Mouse (Mus musculus) hindbrain, embryonic 16.5 days (tissue): ENCODE results near the gene Slc35d2. TPM values are rescaled to one million over a fixed set of nuclear protein-coding genes. Genes with fewer than 3 reads are reported as not detected.

Experiments
- ATAC-seq: fragments of 200-750 bp; cut with Nextera tagmentation; 2 replicates; pipeline ENCODE4 v1.8.0; 2017; ENCODE audit warnings: moderate TSS enrichment, moderate library complexity
- H3K27ac ChIP-seq: fragments of 300-500 bp; sonication (generic); 2 replicates; pipeline ENCODE4 v1.5.1; 2014; ENCODE audit warnings: low read depth, mild to moderate bottlenecking, control low read depth, low read length, moderate library complexity
- H3K27me3 ChIP-seq: fragments of 300-500 bp; sonication (generic); replicated peaks from 2 replicates; pipeline ENCODE4 v1.6.1; 2014; ENCODE audit warnings: low read length; ENCODE audit not compliant: control insufficient read depth, insufficient read depth
- H3K36me3 ChIP-seq: fragments of 300-500 bp; sonication (generic); 2 replicates; pipeline ENCODE4 v1.6.1; 2014; ENCODE audit warnings: mild to moderate bottlenecking, low read length, moderate library complexity, mixed read lengths; ENCODE audit not compliant: control insufficient read depth, insufficient read depth
- H3K4me1 ChIP-seq: fragments of 300-500 bp; sonication (generic); 2 replicates; pipeline ENCODE4 v1.6.1; 2014; ENCODE audit warnings: low read depth, low read length; ENCODE audit not compliant: control insufficient read depth, insufficient read depth
- H3K4me2 ChIP-seq: fragments of 300-500 bp; sonication (generic); 2 replicates; pipeline ENCODE4 v1.6.1; 2014; ENCODE audit warnings: mild to moderate bottlenecking, low read length, control low read depth, moderate library complexity
- H3K4me3 ChIP-seq: fragments of 300-500 bp; sonication (generic); 2 replicates; pipeline ENCODE4 v1.5.1; 2014; ENCODE audit warnings: mild to moderate bottlenecking, low read length, control low read depth, moderate library complexity
- H3K9ac ChIP-seq: fragments of 300-500 bp; sonication (generic); 2 replicates; pipeline ENCODE4 v1.6.1; 2014; ENCODE audit warnings: low read depth, mild to moderate bottlenecking, control low read depth, low read length, moderate library complexity
- H3K9me3 ChIP-seq: fragments of 300-500 bp; sonication (generic); 2 replicates; pipeline ENCODE4 v1.6.1; 2014; ENCODE audit warnings: mild to moderate bottlenecking, low read length, moderate library complexity; ENCODE audit not compliant: control insufficient read depth
- WGBS: fragments of 180-500 bp; shearing (Covaris S2); extraction: QIAGEN DNeasy Blood & Tissue Kit; methylation state at CpG from one replicate; pipeline ENCODE4 v1.1.7; 2014; 5-methylcytosine and 5-hydroxymethylcytosine counted together
- polyA plus RNA-seq: library from polyadenylated mRNA; unstranded; fragments of >200 nt; fragmentation: Nextera tagmentation; extraction: Ambion mirVana; gene quantifications from 2 replicates; pipeline ENCODE4 v1.2.1, GENCODE M21; 2015

The Slc35d2 gene
- polyA plus RNA-seq, 1 experiment from 2014 or later = 2.1 TPM

DNA sequence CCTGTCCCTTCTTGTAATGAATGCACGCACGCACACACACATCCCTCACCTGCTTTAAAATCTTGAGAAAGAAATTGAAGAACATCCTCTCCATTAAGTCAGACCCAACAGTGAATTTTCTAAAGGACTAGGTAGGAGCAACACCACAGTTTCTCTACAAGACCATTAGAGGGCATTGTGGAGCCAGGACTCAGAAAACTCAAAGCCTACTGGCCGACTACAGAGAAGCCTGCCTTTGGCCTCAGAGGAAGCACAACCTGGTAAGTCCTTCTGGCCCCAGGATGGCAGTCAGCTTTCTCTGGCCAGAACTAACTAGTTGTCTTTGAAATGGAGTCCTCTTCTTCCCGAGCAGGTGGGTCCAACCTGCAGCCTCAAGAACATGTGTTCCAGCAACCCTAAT, 78.3 kb downstream of the Slc35d2 start:
- Histone ChIP-seq H3K4me1 (no peaks in the 10 kb centered on the region), H3K27me3 (no peaks in the 10 kb centered on the region)
- WGBS = 75% methylated on average over 4 of the region's 4 CpGs

DNA sequence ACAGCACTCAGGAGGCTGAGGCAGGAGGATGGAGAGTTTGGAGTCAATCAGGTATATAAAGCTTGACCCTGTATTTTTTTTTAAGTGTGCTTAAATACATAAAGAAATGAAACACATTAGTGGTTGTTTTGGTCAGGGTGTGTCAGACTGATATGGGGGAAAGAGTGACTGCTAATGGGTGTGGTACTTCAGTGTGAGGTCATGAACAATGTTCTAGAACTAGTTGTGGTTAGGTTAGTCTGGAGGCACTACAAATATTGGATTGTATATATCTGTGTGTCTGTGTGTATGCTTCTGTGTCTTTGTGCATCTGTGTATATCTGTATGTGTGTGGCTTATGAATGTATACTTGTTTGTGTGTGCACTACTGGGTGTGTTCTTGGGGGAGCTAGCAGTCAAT, 79.6 kb downstream of the Slc35d2 start:
- no peak overlapping the region for H3K4me3 ChIP-seq
- no peaks in the 10 kb centered on the region for H3K9me3 ChIP-seq
- H3K4me1 ChIP-seq = no peaks in the 10 kb centered on the region
- H3K27me3 ChIP-seq = no peaks in the 10 kb centered on the region
- H3K4me2 ChIP-seq = no peak overlapping the region
- no peak overlapping the region for H3K9ac ChIP-seq
- no peaks in the 10 kb centered on the region for H3K36me3 ChIP-seq
- ATAC-seq = no peak
- no peak overlapping the region for H3K27ac ChIP-seq

More for the DNA sequence above, 78.3 kb downstream of the Slc35d2 start:
- no peak for ATAC-seq
- no peak overlapping the region for H3K4me3 ChIP-seq
- H3K9ac ChIP-seq = no peak overlapping the region
- no peaks in the 10 kb centered on the region for H3K9me3 ChIP-seq
- H3K27ac ChIP-seq = no peak overlapping the region
- H3K4me2 ChIP-seq = no peak overlapping the region
- no peaks in the 10 kb centered on the region for H3K36me3 ChIP-seq

DNA sequence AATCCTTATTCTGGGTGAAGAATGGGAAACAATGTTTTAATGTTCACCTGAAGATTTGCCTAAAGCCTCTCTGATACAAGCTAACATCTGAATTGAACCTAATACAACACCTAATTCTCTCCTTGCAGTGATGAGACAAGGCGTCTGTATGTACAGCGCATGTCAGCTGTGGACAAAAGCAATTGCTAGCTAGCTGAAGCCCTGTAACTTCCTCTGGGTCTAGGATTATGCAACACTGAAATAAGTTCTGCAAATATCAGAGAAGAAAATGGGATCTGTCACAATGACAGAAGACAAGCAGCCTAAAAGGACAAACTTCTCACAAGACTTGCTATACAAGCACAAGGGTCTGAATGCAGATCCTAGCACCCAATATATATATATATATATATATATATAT, 80.7 kb downstream of the Slc35d2 start:
- Histone ChIP-seq H3K4me2 (no peak overlapping the region), H3K9me3 (no peaks in the 10 kb centered on the region), H3K4me3 (no peak overlapping the region), H3K27ac (no peak overlapping the region), H3K9ac (no peak overlapping the region), H3K36me3 (no peaks in the 10 kb centered on the region), H3K27me3 (no peaks in the 10 kb centered on the region), H3K4me1 (no peaks in the 10 kb centered on the region)
- 98% methylated on average over 2 of the region's 2 CpGs for WGBS
- no peak for ATAC-seq

Other genes with a start within 250 kb of the Slc35d2 start
- gene Hsd17b3, start 40.1 kb downstream of the Slc35d2 start, polyA plus RNA-seq = not detected in 2 replicates
- 6.2 and 7.3 TPM in 2 replicates for gene Zfp367, start 23.8 kb upstream of the Slc35d2 start, polyA plus RNA-seq
- gene Habp4, start 32.5 kb upstream of the Slc35d2 start, polyA plus RNA-seq = 52.8 and 53.4 TPM in 2 replicates
- gene Cdc14b, start 145.9 kb upstream of the Slc35d2 start, polyA plus RNA-seq = 2.8 and 3.4 TPM in 2 replicates
- 12.5 and 15.3 TPM in 2 replicates for gene Aaed1, start 183.3 kb upstream of the Slc35d2 start, polyA plus RNA-seq
- 185 and 197 TPM in 2 replicates for gene Ctsl, start 241.5 kb upstream of the Slc35d2 start, polyA plus RNA-seq